Mouse (Mus musculus): ENCODE measurements around the gene Stx8. TPM values are rescaled to one million over a fixed set of nuclear protein-coding genes. Genes with fewer than 3 reads are reported as not detected.

Gene Stx8
- polyA plus RNA-seq, 1 experiment from 2014 or later: 69.7 TPM

- WGBS: 42% methylated on average over 6 of the region's 6 CpGs
- peaks cover 44% of the 10 kb centered on the region for H3K4me1 ChIP-seq (ENCODE audit: control insufficient read depth, insufficient read depth, low read length)
- no peaks in the 10 kb centered on the region for H3K27me3 ChIP-seq (ENCODE audit: control insufficient read depth, insufficient read depth, low read length)
- no peaks in the 10 kb centered on the region for H3K9me3 ChIP-seq (replicated peaks; ENCODE audit: control insufficient read depth, low read length)
- peak; percentile 39; the same call in 1 of the 2 replicates for ATAC-seq (ENCODE audit: insufficient read depth, low FRiP score)
- H3K9ac ChIP-seq (ENCODE audit: low read length): no peak overlapping the region
- no peak overlapping the region for H3K4me2 ChIP-seq (ENCODE audit: low read depth, low read length)
- H3K27ac ChIP-seq (ENCODE audit: low read length): peak overlapping the region; percentile 55
- H3K4me3 ChIP-seq (replicated peaks; ENCODE audit: low read length): no peak overlapping the region
- H3K36me3 ChIP-seq (ENCODE audit: control insufficient read depth, insufficient read depth, low read length): no peaks in the 10 kb centered on the region
Measured at GRCm38 (mm10) chr11:68196566-68196965, 230.6 kb downstream of the Stx8 start.

DNA sequence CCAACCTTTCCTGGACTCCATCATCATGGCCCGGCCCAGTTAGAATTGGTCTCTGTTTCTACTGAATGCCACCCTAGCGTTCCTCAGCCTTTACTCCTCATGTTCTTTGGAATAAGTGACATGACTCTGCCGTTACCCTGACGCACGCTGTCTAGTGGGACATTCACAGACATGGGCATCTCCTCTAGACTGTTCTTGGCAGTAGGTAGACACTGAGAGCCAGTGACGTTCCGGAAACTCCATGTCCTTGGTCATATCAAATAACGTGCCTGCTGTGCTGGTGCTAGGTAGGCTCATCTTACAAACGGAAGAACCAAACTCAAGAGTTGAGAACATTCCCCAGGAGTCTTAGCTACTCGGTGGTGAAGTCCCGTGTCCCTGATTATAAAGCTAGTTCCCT is 231.5 kb downstream of the Stx8 start:
- no peaks in the 10 kb centered on the region for H3K9me3 ChIP-seq (replicated peaks; ENCODE audit: control insufficient read depth, low read length)
- H3K9ac ChIP-seq (ENCODE audit: low read length): no peak overlapping the region
- no peak overlapping the region for H3K27ac ChIP-seq (ENCODE audit: low read length)
- no peaks in the 10 kb centered on the region for H3K27me3 ChIP-seq (ENCODE audit: control insufficient read depth, insufficient read depth, low read length)
- no peak overlapping the region for H3K4me2 ChIP-seq (ENCODE audit: low read depth, low read length)
- ATAC-seq (ENCODE audit: insufficient read depth, low FRiP score): no peak
- H3K36me3 ChIP-seq (ENCODE audit: control insufficient read depth, insufficient read depth, low read length): no peaks in the 10 kb centered on the region
- H3K4me1 ChIP-seq (ENCODE audit: control insufficient read depth, insufficient read depth, low read length): peaks cover 50% of the 10 kb centered on the region
- H3K4me3 ChIP-seq (replicated peaks; ENCODE audit: low read length): no peak overlapping the region
- WGBS: 90% methylated on average over 11 of the region's 11 CpGs

DNA sequence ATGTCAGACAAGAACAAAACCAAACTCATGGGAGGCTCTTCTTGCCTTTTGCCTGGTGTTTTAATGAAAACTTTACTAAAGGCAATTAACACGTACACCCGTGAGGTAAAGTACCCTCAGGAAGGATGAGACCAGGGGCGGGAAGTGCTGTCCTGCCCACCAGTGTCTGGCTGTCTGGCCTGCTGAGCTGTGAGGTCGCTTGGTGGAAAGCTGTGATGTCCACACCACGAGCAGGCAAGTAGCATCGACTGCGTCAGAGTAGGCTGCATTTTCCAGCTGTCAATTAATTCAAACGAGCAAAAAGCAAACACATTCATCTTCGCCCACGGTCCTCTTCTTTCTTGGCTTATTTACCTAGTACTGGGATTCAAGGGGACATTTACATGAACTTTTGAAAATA is 232.7 kb downstream of the Stx8 start:
- Histone ChIP-seq H3K4me2 (ENCODE audit: low read depth, low read length) (no peak overlapping the region), H3K27ac (ENCODE audit: low read length) (no peak overlapping the region; the same call in 1 of the 2 replicates), H3K27me3 (ENCODE audit: control insufficient read depth, insufficient read depth, low read length) (no peaks in the 10 kb centered on the region), H3K36me3 (ENCODE audit: control insufficient read depth, insufficient read depth, low read length) (no peaks in the 10 kb centered on the region), H3K9me3 (replicated peaks; ENCODE audit: control insufficient read depth, low read length) (no peaks in the 10 kb centered on the region), H3K4me1 (ENCODE audit: control insufficient read depth, insufficient read depth, low read length) (peaks cover 52% of the 10 kb centered on the region), H3K9ac (ENCODE audit: low read length) (no peak overlapping the region), H3K4me3 (replicated peaks; ENCODE audit: low read length) (no peak overlapping the region)
- 44% methylated on average over 10 of the region's 10 CpGs for WGBS
- ATAC-seq (ENCODE audit: insufficient read depth, low FRiP score): no peak

DNA sequence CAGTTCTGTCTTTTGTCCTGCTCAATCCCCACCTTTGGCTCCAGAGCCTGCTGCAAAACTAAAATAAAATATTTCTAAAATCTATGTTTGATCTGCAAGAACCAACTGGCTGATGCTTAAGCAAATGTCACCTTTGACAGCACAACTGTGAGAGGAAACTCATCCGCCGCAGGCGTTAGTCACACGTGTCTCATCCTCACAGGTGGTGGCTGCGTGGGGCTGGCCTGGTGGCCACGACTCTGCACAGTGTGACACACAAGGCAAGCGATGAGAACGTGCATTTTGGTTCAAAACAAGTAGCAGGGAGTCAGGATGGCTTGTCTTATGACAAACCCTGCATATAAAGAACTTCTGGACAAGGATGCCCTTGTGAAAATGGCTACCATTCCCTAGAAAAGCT is 233.1 kb downstream of the Stx8 start:
- Histone ChIP-seq H3K27me3 (ENCODE audit: control insufficient read depth, insufficient read depth, low read length) (no peaks in the 10 kb centered on the region), H3K9ac (ENCODE audit: low read length) (no peak overlapping the region), H3K9me3 (replicated peaks; ENCODE audit: control insufficient read depth, low read length) (no peaks in the 10 kb centered on the region), H3K36me3 (ENCODE audit: control insufficient read depth, insufficient read depth, low read length) (no peaks in the 10 kb centered on the region), H3K27ac (ENCODE audit: low read length) (no peak overlapping the region), H3K4me1 (ENCODE audit: control insufficient read depth, insufficient read depth, low read length) (peaks cover 52% of the 10 kb centered on the region), H3K4me3 (replicated peaks; ENCODE audit: low read length) (no peak overlapping the region), H3K4me2 (ENCODE audit: low read depth, low read length) (no peak overlapping the region)
- WGBS: 52% methylated on average over 8 of the region's 8 CpGs
- no peak for ATAC-seq (ENCODE audit: insufficient read depth, low FRiP score)

DNA sequence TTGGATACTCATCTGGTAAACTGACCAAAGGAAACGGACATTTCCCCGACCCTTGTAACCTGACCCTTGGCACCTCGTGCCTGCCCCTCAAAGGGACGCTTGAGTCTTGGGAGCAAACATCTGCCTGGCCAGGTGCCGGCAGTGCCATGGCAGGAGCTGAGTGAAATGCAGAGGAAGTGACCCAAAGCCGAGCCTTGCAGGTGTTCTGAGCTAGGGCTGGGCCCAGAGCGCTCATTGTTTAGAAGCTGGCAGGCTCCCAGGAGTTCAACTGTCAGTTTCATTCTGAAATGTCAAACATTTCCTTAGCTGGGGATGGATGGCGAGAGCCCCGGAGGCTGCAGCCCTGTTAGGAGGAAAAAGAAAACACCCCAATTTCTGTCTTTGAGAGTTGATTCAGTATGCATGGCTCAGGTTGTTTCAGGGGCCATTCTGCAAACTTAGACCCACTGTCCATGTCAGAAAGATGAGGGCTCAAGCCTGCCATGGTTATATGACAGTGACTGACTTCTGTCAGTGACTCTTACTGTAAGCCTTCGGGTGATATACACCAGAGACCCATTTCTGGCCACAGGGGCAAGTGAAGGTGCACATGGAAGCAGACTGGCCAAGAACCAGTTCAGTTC is 233.9 kb downstream of the Stx8 start:
- WGBS: 14% methylated on average over 10 of the region's 10 CpGs
- ATAC-seq (ENCODE audit: insufficient read depth, low FRiP score): peak; percentile 54
- H3K4me1 ChIP-seq (ENCODE audit: control insufficient read depth, insufficient read depth, low read length): peaks cover 44% of the 10 kb centered on the region

DNA sequence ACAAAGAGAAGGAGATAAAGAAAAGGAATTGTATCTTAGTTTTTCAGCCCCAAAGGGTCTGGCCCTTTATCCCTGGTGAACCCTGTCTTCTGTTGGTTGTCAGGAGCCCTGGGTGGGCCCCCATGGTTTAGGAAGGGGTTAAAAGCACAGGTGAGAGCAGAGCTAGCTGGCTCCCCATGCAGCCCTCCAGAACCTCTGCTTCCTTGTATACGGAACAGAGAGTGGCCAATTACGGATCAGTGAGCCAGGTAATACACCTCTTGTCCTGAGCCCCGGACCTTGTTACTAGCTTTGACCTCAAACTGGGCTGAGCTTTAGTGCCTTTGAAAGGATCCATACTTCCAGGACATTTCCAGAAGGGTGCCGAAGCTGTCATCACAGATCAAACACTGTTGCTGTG is 234.5 kb downstream of the Stx8 start:
- Histone ChIP-seq H3K9ac (ENCODE audit: low read length) (no peak overlapping the region), H3K36me3 (ENCODE audit: control insufficient read depth, insufficient read depth, low read length) (no peaks in the 10 kb centered on the region), H3K27ac (ENCODE audit: low read length) (peak overlapping the region; percentile 12; the same call in 1 of the 2 replicates), H3K4me2 (ENCODE audit: low read depth, low read length) (no peak overlapping the region), H3K9me3 (replicated peaks; ENCODE audit: control insufficient read depth, low read length) (no peaks in the 10 kb centered on the region), H3K4me3 (replicated peaks; ENCODE audit: low read length) (no peak overlapping the region), H3K27me3 (ENCODE audit: control insufficient read depth, insufficient read depth, low read length) (no peaks in the 10 kb centered on the region), H3K4me1 (ENCODE audit: control insufficient read depth, insufficient read depth, low read length) (peaks cover 44% of the 10 kb centered on the region)
- 69% methylated on average over 4 of the region's 4 CpGs for WGBS
- ATAC-seq (ENCODE audit: insufficient read depth, low FRiP score): no peak

More for the DNA sequence above, 233.9 kb downstream of the Stx8 start:
- no peaks in the 10 kb centered on the region for H3K27me3 ChIP-seq (ENCODE audit: control insufficient read depth, insufficient read depth, low read length)
- no peaks in the 10 kb centered on the region for H3K36me3 ChIP-seq (ENCODE audit: control insufficient read depth, insufficient read depth, low read length)
- no peak overlapping the region for H3K4me2 ChIP-seq (ENCODE audit: low read depth, low read length)
- H3K4me3 ChIP-seq (replicated peaks; ENCODE audit: low read length): no peak overlapping the region
- H3K9ac ChIP-seq (ENCODE audit: low read length): no peak overlapping the region
- H3K9me3 ChIP-seq (replicated peaks; ENCODE audit: control insufficient read depth, low read length): no peaks in the 10 kb centered on the region
- peak overlapping the region; percentile 12; the same call in 1 of the 2 replicates for H3K27ac ChIP-seq (ENCODE audit: low read length)

GRCm38 (mm10) chr11:68201063-68201462 is 235.1 kb downstream of the Stx8 start:
- peaks cover 39% of the 10 kb centered on the region for H3K4me1 ChIP-seq (ENCODE audit: control insufficient read depth, insufficient read depth, low read length)

DNA sequence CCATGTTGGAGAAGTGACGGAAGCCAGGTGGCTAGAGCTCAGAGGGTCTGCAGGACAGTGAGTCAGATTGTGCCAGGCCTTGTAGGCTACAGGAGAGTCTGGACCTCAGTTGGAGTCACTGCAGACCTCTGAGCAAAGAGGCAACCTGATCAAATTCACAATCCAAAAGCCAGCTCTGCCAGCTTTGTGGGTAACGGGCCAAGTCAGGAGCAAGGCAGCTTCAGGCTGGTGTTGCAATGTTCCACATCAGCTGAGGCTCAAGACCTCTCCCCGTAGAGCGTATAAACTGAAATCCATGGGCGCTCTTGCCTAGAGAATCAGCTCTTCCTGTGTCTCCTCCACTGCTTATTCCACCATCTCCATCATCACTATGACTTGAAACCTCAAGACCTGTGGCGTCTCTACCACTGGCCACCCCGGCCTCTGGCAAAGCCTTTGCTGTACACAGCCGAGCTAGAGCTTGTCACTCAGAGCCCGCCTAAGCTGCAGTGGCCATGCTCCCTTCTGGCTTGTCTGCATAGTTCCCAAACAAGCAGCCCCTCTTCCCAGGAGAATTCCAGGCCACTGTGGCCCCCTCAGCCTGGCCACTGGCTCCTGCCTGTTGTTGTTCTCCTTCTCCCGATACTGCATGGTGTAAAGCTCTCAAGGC is 235.9 kb downstream of the Stx8 start:
- H3K27me3 ChIP-seq (ENCODE audit: control insufficient read depth, insufficient read depth, low read length): no peaks in the 10 kb centered on the region
- no peaks in the 10 kb centered on the region for H3K9me3 ChIP-seq (replicated peaks; ENCODE audit: control insufficient read depth, low read length)
- H3K27ac ChIP-seq (ENCODE audit: low read length): no peak overlapping the region
- no peak overlapping the region for H3K4me3 ChIP-seq (replicated peaks; ENCODE audit: low read length)
- no peak for ATAC-seq (ENCODE audit: insufficient read depth, low FRiP score)
- 88% methylated on average over 10 of the region's 10 CpGs for WGBS
- H3K9ac ChIP-seq (ENCODE audit: low read length): no peak overlapping the region
- H3K4me2 ChIP-seq (ENCODE audit: low read depth, low read length): no peak overlapping the region
- no peaks in the 10 kb centered on the region for H3K36me3 ChIP-seq (ENCODE audit: control insufficient read depth, insufficient read depth, low read length)
- peaks cover 31% of the 10 kb centered on the region for H3K4me1 ChIP-seq (ENCODE audit: control insufficient read depth, insufficient read depth, low read length)

More at GRCm38 (mm10) chr11:68201063-68201462, 235.1 kb downstream of the Stx8 start:
- H3K4me3 ChIP-seq (replicated peaks; ENCODE audit: low read length): no peak overlapping the region
- no peak for ATAC-seq (ENCODE audit: insufficient read depth, low FRiP score)
- H3K27me3 ChIP-seq (ENCODE audit: control insufficient read depth, insufficient read depth, low read length): no peaks in the 10 kb centered on the region
- H3K4me2 ChIP-seq (ENCODE audit: low read depth, low read length): no peak overlapping the region
- no peaks in the 10 kb centered on the region for H3K9me3 ChIP-seq (replicated peaks; ENCODE audit: control insufficient read depth, low read length)
- no peak overlapping the region for H3K27ac ChIP-seq (ENCODE audit: low read length)
- WGBS: 37% methylated on average over 1 of the region's 1 CpGs
- H3K9ac ChIP-seq (ENCODE audit: low read length): no peak overlapping the region
- no peaks in the 10 kb centered on the region for H3K36me3 ChIP-seq (ENCODE audit: control insufficient read depth, insufficient read depth, low read length)

- Histone ChIP-seq H3K4me3 (replicated peaks; ENCODE audit: low read length) (no peak overlapping the region), H3K27ac (ENCODE audit: low read length) (no peak overlapping the region), H3K4me2 (ENCODE audit: low read depth, low read length) (no peak overlapping the region), H3K36me3 (ENCODE audit: control insufficient read depth, insufficient read depth, low read length) (no peaks in the 10 kb centered on the region), H3K9me3 (replicated peaks; ENCODE audit: control insufficient read depth, low read length) (no peaks in the 10 kb centered on the region), H3K9ac (ENCODE audit: low read length) (no peak overlapping the region), H3K27me3 (ENCODE audit: control insufficient read depth, insufficient read depth, low read length) (no peaks in the 10 kb centered on the region), H3K4me1 (ENCODE audit: control insufficient read depth, insufficient read depth, low read length) (peaks cover 31% of the 10 kb centered on the region)
- no peak for ATAC-seq (ENCODE audit: insufficient read depth, low FRiP score)
- WGBS: 61% methylated on average over 10 of the region's 10 CpGs
Measured at GRCm38 (mm10) chr11:68202561-68202960, 236.6 kb downstream of the Stx8 start.

Measured in stomach, embryonic 16.5 days (tissue).